Mouse (Mus musculus) cerebellum, postnatal 10 days (tissue): ENCODE data around the gene Cetn3.
A peak's percentile ranks its signal among the peaks of the same experiment; 100 is the strongest.

Experiments used
- DNase-seq, 2 experiments: peaks; one replicate each; pipeline ENCODE4 v3.0.0; 2021; ENCODE audit warnings: mixed read lengths in 2 of 2

Gene Cetn3

GRCm38 (mm10) chr13:81782971-81783404, at the start of gene Cetn3:
Gene Cetn3, plus strand, starts transcription at chr13:81783077.
- DNase-seq = peak; percentile 95

- no peak for DNase-seq
Measured at GRCm38 (mm10) chr13:81736606-81737005, 46.3 kb upstream of the Cetn3 start.

GRCm38 (mm10) chr13:81740898-81741297, 42.0 kb upstream of the Cetn3 start:
- no peak for DNase-seq

- DNase-seq = no peak
Measured at GRCm38 (mm10) chr13:81743391-81744091, 39.3 kb upstream of the Cetn3 start.

- no peak for DNase-seq
Measured at GRCm38 (mm10) chr13:81744092-81744396, 38.8 kb upstream of the Cetn3 start.

- no peak for DNase-seq
Measured at GRCm38 (mm10) chr13:81754878-81755277, 28.0 kb upstream of the Cetn3 start.

GRCm38 (mm10) chr13:81755324-81755723, 27.6 kb upstream of the Cetn3 start:
- no peak for DNase-seq

GRCm38 (mm10) chr13:81757058-81757660, 25.7 kb upstream of the Cetn3 start:
- no peak for DNase-seq

GRCm38 (mm10) chr13:81760379-81760778, 22.5 kb upstream of the Cetn3 start:
- DNase-seq = peak; percentile 66 to 76

GRCm38 (mm10) chr13:81761566-81762186, 21.2 kb upstream of the Cetn3 start:
- DNase-seq = peak; percentile 48 to 70

GRCm38 (mm10) chr13:81764173-81764572, 18.7 kb upstream of the Cetn3 start:
- DNase-seq = no peak

- peak; percentile 89 to 92 for DNase-seq
Measured at GRCm38 (mm10) chr13:81767038-81767659, 15.7 kb upstream of the Cetn3 start.

- no peak for DNase-seq
Measured at GRCm38 (mm10) chr13:81776217-81776616, 6.7 kb upstream of the Cetn3 start.

GRCm38 (mm10) chr13:81782475-81782874, 402 bp upstream of the Cetn3 start:
- DNase-seq = no peak

- DNase-seq = peak; percentile 99
Measured at GRCm38 (mm10) chr13:81783405-81784342, 797 bp downstream of the Cetn3 start.

- peak; percentile 19 to 36 for DNase-seq
Measured at GRCm38 (mm10) chr13:81785766-81786480, 3.0 kb downstream of the Cetn3 start.

- DNase-seq = no peak
Measured at GRCm38 (mm10) chr13:81790160-81790559, 7.3 kb downstream of the Cetn3 start.

GRCm38 (mm10) chr13:81791861-81792260, 9.0 kb downstream of the Cetn3 start:
- DNase-seq = no peak

GRCm38 (mm10) chr13:81793850-81794249, 11.0 kb downstream of the Cetn3 start:
- DNase-seq = no peak

GRCm38 (mm10) chr13:81801121-81801520, 18.2 kb downstream of the Cetn3 start:
- peak in 1 of 2 experiments; percentile 33 for DNase-seq

GRCm38 (mm10) chr13:81803713-81804112, 20.8 kb downstream of the Cetn3 start:
- DNase-seq = no peak

- DNase-seq = no peak
Measured at GRCm38 (mm10) chr13:81822750-81823149, 39.9 kb downstream of the Cetn3 start.
